Comparison of ENCODE assay signal across 13 mouse cellular contexts in genomic region chr14:22090778-22091211, GRCm38 (mm10).
DNase-seq lines count a peak whose midpoint lies in the region; ATAC-seq and TF ChIP-seq lines count a peak whose summit lies in the region.
"Had no signal": no experiment of that assay in that cellular context is flagged by ENCODE, and none has a peak within 500 bp of the region (broad histone marks: within the 10 kb centered on the region; RNA-seq: fewer than 3 reads in every experiment).

No protein-coding gene starts in this region.

- H3K9me3 ChIP-seq in kidney, embryonic 14.5 days (ENCODE audit: control insufficient read depth, low read length) = peaks cover 13% of the 10 kb centered on the region; the same call in 1 of the 2 replicates
- no peaks in the 10 kb centered on the region for H3K9me3 ChIP-seq in limb, embryonic 15.5 days
- H3K9me3 ChIP-seq: hindbrain, embryonic 15.5 days had no signal

- 19% methylated on average over 5 of the region's 5 CpGs for WGBS in kidney, embryonic 14.5 days
- 16% methylated on average over 5 of the region's 5 CpGs for WGBS in limb, embryonic 15.5 days

- peak; percentile 74 for ATAC-seq in kidney, embryonic 14.5 days (ENCODE audit: low FRiP score, low TSS enrichment)
- ATAC-seq in limb, embryonic 15.5 days (ENCODE audit: insufficient number of reproducible peaks, low FRiP score, low TSS enrichment, low read depth) = no peak; the same call in 1 of the 2 replicates
- ATAC-seq in inflammation-experienced regulatory T-cells, adult 6 months = no peak
- ATAC-seq: activated CD4-positive, CD25-positive, alpha-beta regulatory T cell, adult 4 months had no signal

- peaks cover 24% of the 10 kb centered on the region; the same call in 1 of the 2 replicates for H3K4me1 ChIP-seq in kidney, embryonic 14.5 days (ENCODE audit: control insufficient read depth, insufficient read depth, low read length)
- peaks cover 7% of the 10 kb centered on the region; the same call in 1 of the 2 replicates for H3K4me1 ChIP-seq in embryonic fibroblast, embryonic 13.5 days (ENCODE audit: control insufficient read depth, insufficient read depth, low read length)
- H3K4me1 ChIP-seq in limb, embryonic 15.5 days = peaks cover 34% of the 10 kb centered on the region

- TF ChIP-seq CTCF in embryonic fibroblast, embryonic 13.5 days (IDR thresholded peaks at IDR 0.05; ENCODE audit: borderline replicate concordance, insufficient read depth, low read length) = no peak

- no peak overlapping the region for H3K27ac ChIP-seq in kidney, embryonic 14.5 days (ENCODE audit: low read depth, low read length)
- peak overlapping the region; percentile 78 for H3K27ac ChIP-seq in embryonic fibroblast, embryonic 13.5 days (ENCODE audit: insufficient read depth, low read length)
- peak overlapping the region; percentile 61 for H3K27ac ChIP-seq in limb, embryonic 15.5 days
- H3K27ac ChIP-seq: embryonic facial prominence, embryonic 12.5 days had no signal

- H3K4me2 ChIP-seq in kidney, embryonic 14.5 days (replicated peaks; ENCODE audit: low read depth, low read length) = no peak overlapping the region
- no peak overlapping the region for H3K4me2 ChIP-seq in limb, embryonic 15.5 days
- H3K4me2 ChIP-seq: embryonic facial prominence, embryonic 12.5 days; hindbrain, embryonic 15.5 days had no signal

- H3K9ac ChIP-seq in kidney, embryonic 14.5 days (ENCODE audit: low read depth, low read length) = no peak overlapping the region
- no peak overlapping the region for H3K9ac ChIP-seq in limb, embryonic 15.5 days
- H3K9ac ChIP-seq: embryonic facial prominence, embryonic 12.5 days; hindbrain, embryonic 15.5 days had no signal

- no peak for DNase-seq in kidney, postnatal 36 days
- peak; percentile 8 for DNase-seq in adipocyte (ENCODE audit: low spot score)
- no peak for DNase-seq in gastrocnemius, postnatal 10 days
- DNase-seq in testis, postnatal 14 days (ENCODE audit: low spot score) = no peak
- DNase-seq: lung, adult 18-20 months; thymus, adult 18-20 months had no signal

- no peaks in the 10 kb centered on the region for H3K36me3 ChIP-seq in kidney, embryonic 14.5 days (ENCODE audit: control insufficient read depth, insufficient read depth, low read length)
- no peaks in the 10 kb centered on the region for H3K36me3 ChIP-seq in limb, embryonic 15.5 days
- H3K36me3 ChIP-seq: embryonic facial prominence, embryonic 12.5 days; hindbrain, embryonic 15.5 days had no signal

- TF ChIP-seq POLR2A in embryonic fibroblast, embryonic 13.5 days (IDR thresholded peaks at IDR 0.05; ENCODE audit: low read depth, low read length) = no peak

- peaks cover 9% of the 10 kb centered on the region; the same call in 1 of the 2 replicates for H3K27me3 ChIP-seq in kidney, embryonic 14.5 days (ENCODE audit: control insufficient read depth, insufficient read depth, low read length)
- no peaks in the 10 kb centered on the region; the same call in 1 of the 2 replicates for H3K27me3 ChIP-seq in limb, embryonic 15.5 days
- H3K27me3 ChIP-seq: embryonic facial prominence, embryonic 12.5 days; hindbrain, embryonic 15.5 days had no signal

- H3K4me3 ChIP-seq in kidney, embryonic 14.5 days (ENCODE audit: low read length) = no peak overlapping the region
- no peak overlapping the region for H3K4me3 ChIP-seq in embryonic fibroblast, embryonic 13.5 days (ENCODE audit: insufficient read depth, low read length)
- no peak overlapping the region for H3K4me3 ChIP-seq in limb, embryonic 15.5 days
- H3K4me3 ChIP-seq: embryonic facial prominence, embryonic 12.5 days; hindbrain, embryonic 15.5 days had no signal
